Mouse (Mus musculus): ENCODE results near the gene Evc. TPM values are rescaled to one million over a fixed set of nuclear protein-coding genes. Genes with fewer than 3 reads are reported as not detected.

Gene Evc
- total RNA-seq, 1 experiment = 35.1 TPM

DNA sequence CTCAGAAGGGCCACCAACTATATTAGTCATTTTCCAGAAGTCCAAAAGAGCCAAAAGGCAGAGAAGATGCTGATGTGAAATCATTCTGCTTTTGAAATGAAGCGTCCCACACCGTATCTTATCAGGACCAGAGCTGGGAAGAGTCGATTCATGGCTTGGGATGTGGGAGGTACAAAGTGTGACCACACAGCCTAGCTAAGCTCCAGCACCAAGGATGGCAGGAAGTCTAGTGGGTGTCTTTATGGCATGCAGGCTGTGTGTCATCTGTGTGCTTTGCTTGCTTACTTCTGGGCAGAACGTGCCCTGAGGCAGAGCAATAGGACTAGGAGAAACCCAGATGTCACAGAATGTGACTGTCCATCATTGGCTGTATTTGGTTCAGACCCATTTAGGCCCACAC, 15.9 kb downstream of the Evc start:
- Histone ChIP-seq H3K4me1 (ENCODE audit: control insufficient read depth in 2 of 2, insufficient read depth in 2 of 2, low read length in 2 of 2, poor library complexity in 1 of 2) (no peaks in the 10 kb centered on the region), H3K9ac (ENCODE audit: insufficient read depth, low read depth, low read length, poor library complexity, severe bottlenecking) (no peak overlapping the region), H3K36me3 (ENCODE audit: control insufficient read depth, insufficient read depth, low read length, poor library complexity, severe bottlenecking) (peaks cover 9% of the 10 kb centered on the region; the same call in 1 of the 2 replicates), H3K27ac (ENCODE audit: insufficient read depth, low read depth, low read length, poor library complexity, severe bottlenecking) (no peak overlapping the region), H3K9me3 (ENCODE audit: control insufficient read depth, insufficient read depth, low read depth, low read length) (no peaks in the 10 kb centered on the region), H3K4me3 (ENCODE audit: insufficient read depth in 1 of 2, low read depth in 1 of 2, low read length in 2 of 2, poor library complexity in 1 of 2, severe bottlenecking in 1 of 2) (no peak overlapping the region)
- no peak for DNase-seq (ENCODE audit: low read depth, low spot score)
- TF ChIP-seq ZC3H11A (IDR thresholded peaks at IDR 0.05; ENCODE audit: borderline replicate concordance, low read depth, low read length) (no peak), CHD2 (IDR thresholded peaks at IDR 0.05; ENCODE audit: low read depth, low read length) (no peak), MAFK (IDR thresholded peaks at IDR 0.05; ENCODE audit: insufficient read depth, low read depth, low read length) (no peak), HCFC1 (IDR thresholded peaks at IDR 0.05; ENCODE audit: borderline replicate concordance, insufficient read depth, low read length) (no peak), ZNF384 (IDR thresholded peaks at IDR 0.05; ENCODE audit: low read depth, low read length) (no peak)
- in situ Hi-C loops (cut with MboI; ENCODE audit: low sequenced_read_pairs in 2 of 2, unreplicated experiment in 2 of 2) = no loop called here

DNA sequence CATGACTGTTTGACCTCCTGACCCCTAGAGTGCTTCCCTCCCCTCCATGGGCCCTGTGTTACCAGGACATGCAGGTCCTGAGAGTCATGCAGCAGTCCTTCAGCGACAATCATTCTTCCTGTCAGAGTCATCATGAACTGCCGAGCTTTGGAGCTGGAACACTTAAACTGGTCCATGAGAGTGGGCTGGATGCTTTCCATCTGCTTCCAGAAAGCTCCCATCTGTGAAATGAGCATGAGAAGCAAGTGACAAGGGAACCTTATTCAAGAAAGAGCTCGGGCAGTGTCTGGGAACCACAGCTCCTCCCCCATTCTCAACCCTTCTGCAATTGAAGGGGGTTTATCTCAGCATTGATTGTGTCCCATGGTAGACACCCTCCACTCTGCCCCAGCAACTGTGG, 16.5 kb downstream of the Evc start:
- no peak for DNase-seq (ENCODE audit: low read depth, low spot score)
- TF ChIP-seq ZNF384 (IDR thresholded peaks at IDR 0.05; ENCODE audit: low read depth, low read length) (no peak), MAFK (IDR thresholded peaks at IDR 0.05; ENCODE audit: insufficient read depth, low read depth, low read length) (no peak), ZC3H11A (IDR thresholded peaks at IDR 0.05; ENCODE audit: borderline replicate concordance, low read depth, low read length) (no peak), HCFC1 (IDR thresholded peaks at IDR 0.05; ENCODE audit: borderline replicate concordance, insufficient read depth, low read length) (no peak), CHD2 (IDR thresholded peaks at IDR 0.05; ENCODE audit: low read depth, low read length) (no peak)
- in situ Hi-C loops (cut with MboI; ENCODE audit: low sequenced_read_pairs in 2 of 2, unreplicated experiment in 2 of 2) = no loop called here
- no peak overlapping the region for H3K4me3 ChIP-seq (ENCODE audit: insufficient read depth in 1 of 2, low read depth in 1 of 2, low read length in 2 of 2, poor library complexity in 1 of 2, severe bottlenecking in 1 of 2)
- no peaks in the 10 kb centered on the region for H3K4me1 ChIP-seq (ENCODE audit: control insufficient read depth in 2 of 2, insufficient read depth in 2 of 2, low read length in 2 of 2, poor library complexity in 1 of 2)
- no peak overlapping the region for H3K27ac ChIP-seq (ENCODE audit: insufficient read depth, low read depth, low read length, poor library complexity, severe bottlenecking)
- no peak overlapping the region for H3K9ac ChIP-seq (ENCODE audit: insufficient read depth, low read depth, low read length, poor library complexity, severe bottlenecking)
- H3K9me3 ChIP-seq (ENCODE audit: control insufficient read depth, insufficient read depth, low read depth, low read length) = no peaks in the 10 kb centered on the region
- peaks cover 10% of the 10 kb centered on the region; the same call in 1 of the 2 replicates for H3K36me3 ChIP-seq (ENCODE audit: control insufficient read depth, insufficient read depth, low read length, poor library complexity, severe bottlenecking)

DNA sequence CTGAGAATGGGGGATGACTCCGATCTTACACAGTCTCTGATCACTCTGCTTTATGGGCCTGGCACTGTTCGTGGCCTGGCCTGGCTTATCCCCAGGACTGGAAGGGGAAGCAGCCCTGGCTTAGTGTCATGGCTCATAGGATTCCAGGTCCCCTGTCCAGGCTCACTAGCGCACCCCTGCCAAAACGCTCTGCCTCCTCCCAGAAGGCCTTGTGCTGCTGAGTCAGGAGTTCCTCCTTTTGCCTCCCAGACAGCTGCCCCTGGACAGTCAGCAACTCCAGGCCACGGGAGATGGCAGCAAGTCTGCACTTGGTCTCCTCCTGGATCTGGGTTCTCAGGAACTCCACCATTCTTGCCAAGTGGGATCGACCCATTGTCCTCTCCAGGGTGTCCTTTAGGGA, 18.0 kb downstream of the Evc start:
- no peak for TF ChIP-seq ZNF384 (IDR thresholded peaks at IDR 0.05; ENCODE audit: low read depth, low read length)
- TF ChIP-seq ZC3H11A (IDR thresholded peaks at IDR 0.05; ENCODE audit: borderline replicate concordance, low read depth, low read length) = no peak
- no peak for TF ChIP-seq HCFC1 (IDR thresholded peaks at IDR 0.05; ENCODE audit: borderline replicate concordance, insufficient read depth, low read length)
- no peak for TF ChIP-seq CHD2 (IDR thresholded peaks at IDR 0.05; ENCODE audit: low read depth, low read length)
- TF ChIP-seq MAFK (IDR thresholded peaks at IDR 0.05; ENCODE audit: insufficient read depth, low read depth, low read length) = no peak
- Histone ChIP-seq H3K4me3 (ENCODE audit: insufficient read depth in 1 of 2, low read depth in 1 of 2, low read length in 2 of 2, poor library complexity in 1 of 2, severe bottlenecking in 1 of 2) (no peak overlapping the region), H3K27ac (ENCODE audit: insufficient read depth, low read depth, low read length, poor library complexity, severe bottlenecking) (no peak overlapping the region), H3K36me3 (ENCODE audit: control insufficient read depth, insufficient read depth, low read length, poor library complexity, severe bottlenecking) (peaks cover 16% of the 10 kb centered on the region; the same call in 1 of the 2 replicates), H3K9me3 (ENCODE audit: control insufficient read depth, insufficient read depth, low read depth, low read length) (no peaks in the 10 kb centered on the region), H3K9ac (ENCODE audit: insufficient read depth, low read depth, low read length, poor library complexity, severe bottlenecking) (no peak overlapping the region), H3K4me1 (ENCODE audit: control insufficient read depth in 2 of 2, insufficient read depth in 2 of 2, low read length in 2 of 2, poor library complexity in 1 of 2) (no peaks in the 10 kb centered on the region)
- DNase-seq (ENCODE audit: low read depth, low spot score) = no peak
- in situ Hi-C loops (cut with MboI; ENCODE audit: low sequenced_read_pairs in 2 of 2, unreplicated experiment in 2 of 2) = no loop called here

DNA sequence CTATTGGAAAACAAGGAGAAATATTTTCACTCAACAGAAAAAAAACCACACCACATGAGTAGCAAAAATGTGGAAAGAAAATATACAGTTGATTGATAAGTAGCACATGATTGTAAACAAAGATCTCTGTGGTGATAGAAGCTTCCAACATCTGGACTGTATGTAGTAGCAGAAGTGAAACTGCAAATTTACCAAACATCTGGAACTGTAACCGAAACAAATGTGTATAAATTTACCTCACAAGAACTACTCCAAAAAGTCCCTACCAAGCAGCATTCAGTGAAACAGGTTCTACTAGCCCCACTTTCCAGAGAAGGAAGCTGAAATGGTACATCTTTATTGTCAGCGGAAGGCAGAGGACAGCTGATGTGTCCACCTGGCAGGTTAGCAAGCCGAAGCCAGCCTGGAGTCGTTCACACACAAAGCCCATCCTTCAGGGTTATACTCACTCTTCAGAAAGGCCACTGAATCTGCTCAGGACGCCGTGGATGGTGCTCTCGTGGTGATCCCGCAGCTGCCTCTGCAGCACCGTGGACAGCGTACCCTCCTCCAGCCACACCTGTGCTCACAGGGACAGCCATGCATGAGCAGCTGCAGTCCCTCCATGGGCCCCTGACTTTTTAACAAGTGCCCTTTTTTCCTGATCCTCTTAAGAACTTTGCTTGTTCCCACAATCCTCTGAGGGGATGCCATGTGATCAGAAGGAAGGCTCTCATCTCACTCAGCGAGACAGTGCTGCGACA, 23.5 kb downstream of the Evc start:
- no peak for TF ChIP-seq HCFC1 (IDR thresholded peaks at IDR 0.05; ENCODE audit: borderline replicate concordance, insufficient read depth, low read length)
- no peak for TF ChIP-seq ZC3H11A (IDR thresholded peaks at IDR 0.05; ENCODE audit: borderline replicate concordance, low read depth, low read length)
- no peak for TF ChIP-seq CHD2 (IDR thresholded peaks at IDR 0.05; ENCODE audit: low read depth, low read length)
- no peak for TF ChIP-seq ZNF384 (IDR thresholded peaks at IDR 0.05; ENCODE audit: low read depth, low read length)
- no peak for TF ChIP-seq MAFK (IDR thresholded peaks at IDR 0.05; ENCODE audit: insufficient read depth, low read depth, low read length)
- no peak overlapping the region for H3K4me3 ChIP-seq (ENCODE audit: insufficient read depth in 1 of 2, low read depth in 1 of 2, low read length in 2 of 2, poor library complexity in 1 of 2, severe bottlenecking in 1 of 2)
- in situ Hi-C loops (cut with MboI; ENCODE audit: low sequenced_read_pairs in 2 of 2, unreplicated experiment in 2 of 2) = no loop called here
- no peaks in the 10 kb centered on the region for H3K9me3 ChIP-seq (ENCODE audit: control insufficient read depth, insufficient read depth, low read depth, low read length)
- H3K27ac ChIP-seq (ENCODE audit: insufficient read depth, low read depth, low read length, poor library complexity, severe bottlenecking) = no peak overlapping the region
- peaks cover 11% of the 10 kb centered on the region; the same call in 1 of the 2 replicates for H3K36me3 ChIP-seq (ENCODE audit: control insufficient read depth, insufficient read depth, low read length, poor library complexity, severe bottlenecking)
- H3K9ac ChIP-seq (ENCODE audit: insufficient read depth, low read depth, low read length, poor library complexity, severe bottlenecking) = no peak overlapping the region
- H3K4me1 ChIP-seq (ENCODE audit: control insufficient read depth in 2 of 2, insufficient read depth in 2 of 2, low read length in 2 of 2, poor library complexity in 1 of 2) = no peaks in the 10 kb centered on the region
- no peak for DNase-seq (ENCODE audit: low read depth, low spot score)

All from ES-E14 (cell line).